Mouse (Mus musculus) heart, postnatal 0 days (tissue): ENCODE results near the gene Dlst.

Experiments used
- CTCF ChIP-seq: IDR thresholded peaks from 2 replicates; pipeline ENCODE4 v1.5.1; 2016; ENCODE audit warnings: antibody characterized with exemption, control low read depth, low read depth
- EP300 ChIP-seq: IDR thresholded peaks from 2 replicates; pipeline ENCODE4 v1.6.1; 2016; ENCODE audit warnings: antibody characterized with exemption, low read depth

DNA sequence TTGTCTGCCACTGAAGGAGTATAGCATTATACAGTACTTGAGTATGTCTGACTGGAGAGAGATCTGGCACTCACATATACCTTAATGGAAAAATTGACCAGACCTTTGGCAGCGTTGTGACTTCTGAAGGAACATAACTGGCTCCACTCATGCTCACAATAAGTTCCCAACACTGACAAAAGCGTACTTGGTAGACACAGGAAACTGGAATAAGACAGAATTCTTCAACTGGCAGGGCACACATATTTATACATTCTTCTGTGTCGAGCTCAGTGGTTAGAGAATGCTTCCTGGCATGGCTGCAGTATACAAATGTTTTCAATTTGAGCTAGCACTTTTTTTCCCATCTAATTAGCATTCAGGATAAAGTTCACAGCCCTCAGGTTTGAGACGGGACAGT, 25.7 kb upstream of the Dlst start:
- TF ChIP-seq CTCF (no peak), EP300 (no peak)
